Mouse (Mus musculus) lung, adult 2 months (tissue): ENCODE results near the gene Lypd6b. TPM values are rescaled to one million over a fixed set of nuclear protein-coding genes. Genes with fewer than 3 reads are reported as not detected.

Source experiments
- DNase-seq: peaks from one replicate; pipeline ENCODE4 v3.0.0; 2022
- H3K4me1 ChIP-seq: fragments of 200-500 bp; 2 replicates; pipeline ENCODE4 v1.6.1; 2011; ENCODE audit warnings: low read length; ENCODE audit not compliant: control insufficient read depth, insufficient read depth
- H3K4me3 ChIP-seq: fragments of 200-500 bp; replicated peaks from 2 replicates; pipeline ENCODE3; 2011; ENCODE audit warnings: low read depth, mild to moderate bottlenecking, control low read depth, low read length; ENCODE audit errors: extremely low read depth
- CTCF ChIP-seq: fragments of 200-500 bp; IDR thresholded peaks from 2 replicates; pipeline ENCODE4 v1.5.1; 2011; ENCODE audit warnings: mild to moderate bottlenecking, low read length, control low read depth; ENCODE audit not compliant: insufficient read depth
- POLR2A ChIP-seq: fragments of 200-500 bp; IDR thresholded peaks from 2 replicates; pipeline ENCODE4 v1.6.1; 2011; ENCODE audit warnings: low read depth, mild to moderate bottlenecking, control low read depth, low read length, borderline replicate concordance; ENCODE audit errors: extremely low read depth
- WGBS: fragments of 180-500 bp; shearing (Covaris S2); methylation state at CpG from one replicate; pipeline ENCODE4 v1.1.7; 2018; 5-methylcytosine and 5-hydroxymethylcytosine counted together
- polyA plus RNA-seq: library from polyadenylated mRNA; depleted of rRNA; stranded (reverse); fragments of >200 nt; gene quantifications from 2 replicates; pipeline ENCODE4 v1.2.3, GENCODE M21; 2012

Gene Lypd6b
- polyA plus RNA-seq, 1 experiment = 1.5 TPM

GRCm38 (mm10) chr2:49768916-49769315, 18.6 kb upstream of the Lypd6b start:
- no peak for DNase-seq
- WGBS = 78% methylated on average over 2 of the region's 2 CpGs
- TF ChIP-seq POLR2A = no peak
- H3K4me3 ChIP-seq = no peak overlapping the region
- no peaks in the 10 kb centered on the region for H3K4me1 ChIP-seq

- Histone ChIP-seq H3K4me1 (no peaks in the 10 kb centered on the region), H3K4me3 (no peak overlapping the region)
- no peak for DNase-seq
- WGBS = 69% methylated on average over 5 of the region's 5 CpGs
- TF ChIP-seq CTCF = no peak
- TF ChIP-seq POLR2A = no peak
These were observed 17.0 kb upstream of the Lypd6b start for GRCm38 (mm10) chr2:49770440-49770839.

- Histone ChIP-seq H3K4me3 (no peak overlapping the region), H3K4me1 (no peaks in the 10 kb centered on the region)
- no peak for DNase-seq
- 42% methylated on average over 11 of the region's 11 CpGs for WGBS
- TF ChIP-seq CTCF = no peak
These were observed 16.3 kb upstream of the Lypd6b start for GRCm38 (mm10) chr2:49771172-49771571.

- Histone ChIP-seq H3K4me3 (no peak overlapping the region), H3K4me1 (no peaks in the 10 kb centered on the region)
- no peak for DNase-seq
- 62% methylated on average over 10 of the region's 10 CpGs for WGBS
- no peak for TF ChIP-seq CTCF
- TF ChIP-seq POLR2A = no peak
These were observed 14.1 kb upstream of the Lypd6b start for GRCm38 (mm10) chr2:49773194-49773931.

- no peak overlapping the region for H3K4me3 ChIP-seq
- no peaks in the 10 kb centered on the region for H3K4me1 ChIP-seq
- DNase-seq = no peak
- TF ChIP-seq CTCF = no peak
These were observed 13.3 kb upstream of the Lypd6b start for GRCm38 (mm10) chr2:49774180-49774579.

- WGBS = 79% methylated on average over 4 of the region's 4 CpGs
These were observed 12.3 kb upstream of the Lypd6b start for GRCm38 (mm10) chr2:49775187-49775586.

GRCm38 (mm10) chr2:49775735-49776134, 11.8 kb upstream of the Lypd6b start:
- no peak overlapping the region for H3K4me3 ChIP-seq

More at GRCm38 (mm10) chr2:49775187-49775586, 12.3 kb upstream of the Lypd6b start:
- no peak for DNase-seq
- Histone ChIP-seq H3K4me1 (no peaks in the 10 kb centered on the region), H3K4me3 (no peak overlapping the region)
- no peak for TF ChIP-seq POLR2A
- no peak for TF ChIP-seq CTCF

GRCm38 (mm10) chr2:49776407-49776806, 11.1 kb upstream of the Lypd6b start:
- no peaks in the 10 kb centered on the region for H3K4me1 ChIP-seq
- WGBS = 83% methylated on average over 4 of the region's 4 CpGs
- TF ChIP-seq POLR2A (no peak), CTCF (no peak)
- no peak overlapping the region for H3K4me3 ChIP-seq
- no peak for DNase-seq

More at GRCm38 (mm10) chr2:49775735-49776134, 11.8 kb upstream of the Lypd6b start:
- no peak for DNase-seq
- H3K4me1 ChIP-seq = no peaks in the 10 kb centered on the region
- TF ChIP-seq CTCF = no peak
- TF ChIP-seq POLR2A = no peak

- Histone ChIP-seq H3K4me1 (no peaks in the 10 kb centered on the region), H3K4me3 (peak overlapping the region; percentile 18)
- no peak for DNase-seq
- 4% methylated on average over 14 of the region's 14 CpGs for WGBS
- TF ChIP-seq POLR2A (no peak), CTCF (no peak)
These were observed 547 bp downstream of the Lypd6b start for GRCm38 (mm10) chr2:49788051-49788418.

- WGBS = 32% methylated on average over 3 of the region's 3 CpGs
- TF ChIP-seq CTCF (no peak), POLR2A (no peak)
These were observed 1.2 kb downstream of the Lypd6b start for GRCm38 (mm10) chr2:49788643-49789042.

More at GRCm38 (mm10) chr2:49788643-49789042, 1.2 kb downstream of the Lypd6b start:
- H3K4me3 ChIP-seq = no peak overlapping the region
- no peak for DNase-seq
- H3K4me1 ChIP-seq = no peaks in the 10 kb centered on the region
